Mouse (Mus musculus): ENCODE data around the gene Hcn1.

Hcn1 gene

GRCm38 (mm10) chr13:118027868-118028267 lies 425.7 kb downstream of the Hcn1 start:
- no peak for DNase-seq (ENCODE audit: low spot score)

GRCm38 (mm10) chr13:118028662-118029061 lies 426.5 kb downstream of the Hcn1 start:
- DNase-seq (ENCODE audit: low spot score), result no peak

- no peak for DNase-seq (ENCODE audit: low spot score)
These were observed 427.5 kb downstream of the Hcn1 start for GRCm38 (mm10) chr13:118029579-118029978.

- no peak for DNase-seq (ENCODE audit: low spot score)
These were observed 433.5 kb downstream of the Hcn1 start for GRCm38 (mm10) chr13:118035598-118035997.

Data from urinary bladder, postnatal 10 days (tissue).